Mouse (Mus musculus): Measurements from ENCODE around the gene Lrrk1. TPM values are rescaled to one million over a fixed set of nuclear protein-coding genes. Genes with fewer than 3 reads are reported as not detected.

The Lrrk1 gene
- polyA plus RNA-seq, 1 experiment, result 9.8 TPM

DNA sequence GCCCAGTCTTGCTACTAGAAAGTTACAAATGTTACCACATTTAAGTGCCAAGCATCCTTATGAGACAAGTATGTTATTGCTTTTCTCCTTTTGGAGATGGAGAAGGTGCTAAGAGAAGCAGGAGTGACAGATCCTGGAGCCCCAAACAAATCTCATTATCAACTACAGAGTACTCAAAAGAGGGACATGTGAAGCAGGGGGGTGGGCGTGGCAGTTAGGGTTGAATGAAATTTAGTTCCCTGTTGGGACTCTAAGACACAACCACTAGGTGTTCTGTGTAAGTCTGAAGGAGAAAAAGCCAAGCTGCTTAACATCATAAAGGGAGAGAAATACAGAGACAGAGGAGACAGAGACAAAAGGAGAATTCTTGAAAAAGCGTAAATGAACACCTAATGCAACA is 60.6 kb downstream of the Lrrk1 start:
- H3K27me3 ChIP-seq (replicated peaks), result no peaks in the 10 kb centered on the region
- no peaks in the 10 kb centered on the region for H3K9me3 ChIP-seq
- no peak overlapping the region for H3K4me3 ChIP-seq (replicated peaks)
- H3K4me1 ChIP-seq, result peaks cover 51% of the 10 kb centered on the region
- TF ChIP-seq FLI1 (IDR thresholded peaks at IDR 0.05; ENCODE audit: low read length) (no peak), GATA1 (IDR thresholded peaks at IDR 0.05; ENCODE audit: borderline replicate concordance, low read length) (no peak)
- H3K36me3 ChIP-seq (replicated peaks; ENCODE audit: low read length), result peaks cover 97% of the 10 kb centered on the region

DNA sequence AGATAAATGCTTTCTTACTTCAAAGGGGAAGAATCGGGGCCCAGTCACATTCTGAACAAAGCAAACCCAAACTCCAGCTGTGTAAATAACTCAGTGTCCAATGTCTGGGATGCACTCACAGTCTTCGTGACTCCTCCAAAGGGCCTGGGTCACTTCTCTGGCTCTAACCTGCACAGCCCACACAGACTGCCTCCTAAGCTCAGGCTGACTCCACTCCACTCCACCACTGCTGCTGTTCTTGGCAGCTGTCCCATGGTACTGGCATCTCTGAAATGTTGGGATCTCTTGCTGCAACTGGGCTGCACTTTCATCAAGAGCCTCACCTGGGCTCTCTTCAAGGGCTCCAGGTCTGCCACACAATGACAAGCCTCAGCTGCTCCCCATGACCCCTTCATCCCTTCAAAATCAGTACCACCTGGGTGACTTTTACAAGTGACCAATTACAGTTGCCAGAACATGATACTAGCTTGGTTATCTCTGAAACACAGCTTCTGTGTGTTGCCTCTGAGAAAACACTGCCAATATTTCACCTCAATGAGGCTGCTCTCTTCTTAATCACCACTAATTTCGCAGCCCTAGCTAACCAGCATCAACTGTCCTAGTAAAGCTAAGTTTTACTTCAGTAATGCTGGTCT is 62.6 kb downstream of the Lrrk1 start:
- peaks cover 46% of the 10 kb centered on the region for H3K4me1 ChIP-seq
- TF ChIP-seq FLI1 (IDR thresholded peaks at IDR 0.05; ENCODE audit: low read length) (no peak), GATA1 (IDR thresholded peaks at IDR 0.05; ENCODE audit: borderline replicate concordance, low read length) (no peak)
- no peak overlapping the region for H3K4me3 ChIP-seq (replicated peaks)
- H3K9me3 ChIP-seq, result no peaks in the 10 kb centered on the region
- peaks cover 94% of the 10 kb centered on the region for H3K36me3 ChIP-seq (replicated peaks; ENCODE audit: low read length)
- H3K27me3 ChIP-seq (replicated peaks), result no peaks in the 10 kb centered on the region

DNA sequence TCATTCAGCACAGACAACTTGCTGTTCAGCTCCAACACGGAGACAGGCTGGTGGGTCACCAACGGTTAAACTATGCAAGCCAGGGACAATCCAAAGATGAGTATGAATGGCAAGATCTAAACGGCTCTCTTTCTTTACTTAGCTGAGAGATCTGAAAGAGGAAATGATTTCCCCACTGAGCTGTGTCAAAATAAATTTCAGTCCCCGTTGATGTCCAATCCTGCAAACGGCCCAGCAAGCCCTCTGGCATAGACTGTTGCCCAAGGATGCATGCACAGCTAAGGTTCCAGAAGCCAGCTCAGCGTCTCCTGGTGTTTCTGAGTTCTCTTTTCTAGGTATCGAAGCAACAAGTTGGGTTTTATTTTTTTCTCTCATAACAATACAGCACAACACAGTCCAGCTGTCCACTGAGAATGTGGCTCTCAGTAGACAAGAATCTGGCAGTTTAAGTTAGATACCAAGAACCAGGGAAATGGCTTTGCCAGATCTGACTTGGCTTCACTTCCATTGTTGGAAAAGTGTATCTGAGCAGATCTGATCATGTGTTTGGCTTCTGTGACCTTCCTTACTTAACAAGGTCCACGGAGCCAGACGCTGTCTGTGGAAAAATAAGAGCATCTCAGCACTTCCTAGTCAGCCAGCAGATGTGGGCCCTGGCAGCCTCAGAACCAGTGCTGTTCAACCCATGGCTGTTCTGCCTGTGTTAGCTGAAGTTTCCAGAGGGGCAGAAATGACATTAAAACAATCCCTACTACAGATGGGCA is 64.7 kb downstream of the Lrrk1 start:
- H3K4me3 ChIP-seq (replicated peaks), result no peak overlapping the region

DNA sequence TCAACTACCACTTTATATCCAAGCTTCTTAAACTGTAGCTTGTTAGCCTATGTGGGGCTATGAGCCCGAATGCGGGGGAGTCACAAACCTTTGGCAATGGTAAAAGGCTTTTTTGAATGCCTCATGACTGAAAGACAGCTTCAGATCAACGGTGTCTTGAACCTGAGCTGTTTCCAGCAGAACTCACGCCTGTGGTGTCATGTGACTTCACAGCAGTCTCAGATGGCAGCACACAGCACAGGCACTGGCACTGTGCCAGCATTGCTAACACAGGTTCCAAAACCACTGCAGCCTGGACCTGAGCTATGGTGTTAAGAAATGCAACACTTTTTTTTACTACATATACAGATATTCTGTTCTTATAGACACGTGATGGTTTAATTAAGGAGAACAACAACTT is 67.2 kb downstream of the Lrrk1 start:
- H3K9me3 ChIP-seq, result no peaks in the 10 kb centered on the region
- TF ChIP-seq GATA1 (IDR thresholded peaks at IDR 0.05; ENCODE audit: borderline replicate concordance, low read length) (no peak), FLI1 (IDR thresholded peaks at IDR 0.05; ENCODE audit: low read length) (no peak)
- no peak overlapping the region for H3K4me3 ChIP-seq (replicated peaks)
- H3K36me3 ChIP-seq (replicated peaks; ENCODE audit: low read length), result peaks cover 53% of the 10 kb centered on the region
- no peaks in the 10 kb centered on the region for H3K27me3 ChIP-seq (replicated peaks)
- peaks cover 31% of the 10 kb centered on the region for H3K4me1 ChIP-seq

More for the DNA sequence above, 64.7 kb downstream of the Lrrk1 start:
- Histone ChIP-seq H3K4me1 (peaks cover 31% of the 10 kb centered on the region), H3K9me3 (no peaks in the 10 kb centered on the region), H3K36me3 (replicated peaks; ENCODE audit: low read length) (peaks cover 73% of the 10 kb centered on the region), H3K27me3 (replicated peaks) (no peaks in the 10 kb centered on the region)
- TF ChIP-seq GATA1 (IDR thresholded peaks at IDR 0.05; ENCODE audit: borderline replicate concordance, low read length) (no peak), FLI1 (IDR thresholded peaks at IDR 0.05; ENCODE audit: low read length) (no peak)

DNA sequence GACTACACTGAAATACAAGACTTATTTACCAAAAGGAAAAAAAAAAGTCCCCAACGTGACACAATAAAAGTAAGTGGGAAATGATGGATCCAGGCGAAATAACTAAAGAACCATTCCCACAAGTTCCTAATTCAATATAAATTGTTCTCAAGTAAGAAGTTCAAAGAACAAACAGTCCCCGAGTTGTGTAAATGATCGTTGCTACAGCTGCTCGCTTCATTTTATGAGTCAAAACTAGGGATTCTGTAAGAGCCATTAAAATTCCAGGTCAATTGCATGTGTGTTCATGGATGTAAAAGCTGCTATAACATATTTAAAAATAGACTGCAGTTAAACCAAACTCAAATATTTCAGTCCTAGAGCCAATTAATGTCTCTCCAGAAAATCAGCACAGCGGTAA is 70.0 kb downstream of the Lrrk1 start:
- no peak overlapping the region for H3K4me3 ChIP-seq (replicated peaks)
- H3K27me3 ChIP-seq (replicated peaks), result no peaks in the 10 kb centered on the region
- H3K9me3 ChIP-seq, result no peaks in the 10 kb centered on the region
- H3K4me1 ChIP-seq, result peaks cover 13% of the 10 kb centered on the region
- TF ChIP-seq FLI1 (IDR thresholded peaks at IDR 0.05; ENCODE audit: low read length), result no peak
- TF ChIP-seq GATA1 (IDR thresholded peaks at IDR 0.05; ENCODE audit: borderline replicate concordance, low read length), result no peak
- H3K36me3 ChIP-seq (replicated peaks; ENCODE audit: low read length), result peaks cover 29% of the 10 kb centered on the region

DNA sequence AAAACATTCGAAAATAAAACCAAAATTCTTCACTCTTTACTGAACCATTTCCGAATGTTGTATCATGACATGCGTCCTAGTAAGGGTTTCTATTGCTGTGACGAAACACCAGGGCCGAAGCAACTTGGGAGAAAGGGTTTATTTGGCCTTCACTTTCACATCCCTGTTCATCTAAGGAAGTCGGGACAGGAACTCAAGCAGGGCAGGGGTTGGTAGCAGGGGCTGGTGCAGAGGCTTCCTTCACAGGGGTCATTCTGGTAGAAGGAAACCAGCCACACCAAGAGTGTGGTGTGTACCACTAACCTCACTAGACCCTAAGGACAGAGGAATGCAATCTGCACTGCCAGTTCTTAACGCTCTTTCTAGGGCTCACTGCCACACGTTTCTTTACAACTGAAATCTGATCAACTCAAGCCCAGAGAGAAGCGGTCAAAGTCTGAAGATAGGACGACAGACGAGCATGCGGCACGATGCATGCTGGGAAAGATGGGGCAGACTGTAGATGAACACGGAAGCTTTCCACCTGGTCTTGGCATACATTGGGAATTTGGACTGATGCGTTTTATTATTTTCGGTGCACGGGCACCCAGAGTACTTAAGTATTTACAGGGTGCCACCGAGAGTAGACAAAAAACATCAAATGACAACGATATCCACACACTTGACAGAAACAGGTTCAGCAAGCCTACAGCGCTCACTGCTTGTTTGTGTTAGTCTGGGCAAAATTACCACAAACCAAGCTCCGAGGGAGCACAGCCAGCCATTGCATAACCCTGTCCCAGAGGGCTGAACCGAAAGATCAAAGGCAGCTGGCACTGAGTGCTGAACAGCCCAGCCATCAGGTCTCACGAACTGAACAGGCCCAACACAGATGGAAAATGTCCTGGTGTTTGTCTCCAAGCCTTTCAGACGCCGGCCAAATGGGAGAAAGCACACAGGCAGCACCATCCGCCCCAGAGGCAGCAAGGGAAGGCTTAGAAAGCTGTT is 77.2 kb downstream of the Lrrk1 start:
- Histone ChIP-seq H3K9me3 (no peaks in the 10 kb centered on the region), H3K36me3 (replicated peaks; ENCODE audit: low read length) (peaks cover 61% of the 10 kb centered on the region), H3K27me3 (replicated peaks) (no peaks in the 10 kb centered on the region), H3K4me3 (replicated peaks) (no peak overlapping the region), H3K4me1 (peaks cover 51% of the 10 kb centered on the region)
- TF ChIP-seq FLI1 (IDR thresholded peaks at IDR 0.05; ENCODE audit: low read length) (no peak), GATA1 (IDR thresholded peaks at IDR 0.05; ENCODE audit: borderline replicate concordance, low read length) (no peak)

DNA sequence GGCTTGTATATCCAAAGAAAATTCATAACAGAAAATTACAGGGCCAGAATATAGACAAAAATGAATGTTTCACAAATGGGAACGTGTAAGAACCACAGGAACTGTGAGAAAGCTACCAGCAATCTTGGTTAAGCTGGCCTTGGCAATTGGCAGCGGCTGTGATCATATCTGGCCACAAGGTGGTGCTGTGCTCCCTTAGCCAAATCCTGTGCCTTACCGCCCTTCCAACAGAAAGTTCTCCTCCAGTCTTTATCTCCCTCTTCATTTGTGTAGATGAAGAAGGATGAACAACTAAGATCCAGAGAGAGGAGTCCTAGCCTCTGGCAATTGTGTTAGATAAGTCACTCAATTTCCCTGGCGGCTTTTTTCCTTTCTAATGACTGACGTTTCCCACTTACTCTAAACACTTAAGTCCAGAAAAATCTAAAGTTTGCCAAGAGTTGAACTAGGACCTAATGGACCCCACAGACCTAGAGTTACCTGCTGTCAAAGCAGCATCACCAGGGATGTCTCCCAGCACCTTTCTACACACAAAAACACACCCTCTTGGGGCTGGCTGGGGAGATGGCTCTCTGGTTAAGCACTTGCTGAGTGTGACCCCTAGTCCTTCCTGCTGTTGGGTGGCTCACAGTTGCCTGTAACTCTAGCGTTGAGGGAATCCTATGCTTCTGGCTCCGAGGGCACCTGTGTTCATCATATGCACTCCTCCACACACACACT is 78.0 kb downstream of the Lrrk1 start:
- no peaks in the 10 kb centered on the region for H3K9me3 ChIP-seq
- peaks cover 68% of the 10 kb centered on the region for H3K36me3 ChIP-seq (replicated peaks; ENCODE audit: low read length)
- peaks cover 59% of the 10 kb centered on the region for H3K4me1 ChIP-seq
- no peak for TF ChIP-seq FLI1 (IDR thresholded peaks at IDR 0.05; ENCODE audit: low read length)
- no peak for TF ChIP-seq GATA1 (IDR thresholded peaks at IDR 0.05; ENCODE audit: borderline replicate concordance, low read length)
- no peaks in the 10 kb centered on the region for H3K27me3 ChIP-seq (replicated peaks)
- H3K4me3 ChIP-seq (replicated peaks), result peak overlapping the region; percentile 64

DNA sequence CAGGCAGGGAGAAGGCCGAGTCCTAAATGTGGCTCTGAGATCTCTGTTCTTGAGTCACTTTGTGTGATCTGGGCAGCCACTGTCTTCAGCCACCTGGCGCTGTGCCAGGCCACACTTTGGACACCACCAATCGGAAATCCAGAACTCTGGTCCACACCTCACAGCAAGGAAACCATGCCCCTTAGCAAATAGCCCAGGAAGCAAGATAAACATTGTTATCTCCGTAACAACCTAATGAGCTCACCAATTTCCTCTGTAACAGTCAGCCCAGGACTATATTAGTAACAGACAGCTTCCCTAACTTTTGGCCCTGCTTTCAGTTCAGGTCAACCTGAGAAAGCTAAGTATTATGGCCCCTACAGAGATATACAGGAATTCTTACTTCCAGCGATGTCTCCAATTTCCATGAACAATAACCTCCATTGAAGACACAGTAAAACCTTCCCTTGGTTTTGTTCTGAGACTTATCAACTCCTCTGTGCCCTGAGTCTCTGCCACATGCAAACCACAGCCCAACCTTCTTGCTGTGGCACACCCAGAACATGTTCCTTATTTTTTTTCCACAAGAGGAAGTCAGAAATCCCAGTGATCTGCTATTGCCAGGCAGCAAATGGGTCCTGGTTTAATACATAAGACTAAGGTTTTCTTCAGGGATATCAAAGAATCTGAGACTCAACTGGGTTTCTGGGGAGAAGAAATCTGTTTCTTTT is 78.8 kb downstream of the Lrrk1 start:
- H3K4me3 ChIP-seq (replicated peaks), result no peak overlapping the region
- no peaks in the 10 kb centered on the region for H3K9me3 ChIP-seq
- TF ChIP-seq FLI1 (IDR thresholded peaks at IDR 0.05; ENCODE audit: low read length) (no peak), GATA1 (IDR thresholded peaks at IDR 0.05; ENCODE audit: borderline replicate concordance, low read length) (no peak)
- H3K27me3 ChIP-seq (replicated peaks), result no peaks in the 10 kb centered on the region
- peaks cover 75% of the 10 kb centered on the region for H3K36me3 ChIP-seq (replicated peaks; ENCODE audit: low read length)
- peaks cover 67% of the 10 kb centered on the region for H3K4me1 ChIP-seq

Measured in megakaryocyte, embryonic 14.5 days (primary cell).